Mouse (Mus musculus) MEL (cell line): ENCODE data around the gene Ccdc97.

Experiments used
- CTCF ChIP-seq, 3 experiments: IDR thresholded peaks in 2 of 3; conservative IDR thresholded peaks in 1 of 3; 2 replicates each; pipeline ENCODE4 v1.5.1; 2011 to 2012; ENCODE audit warnings: low read length in 3 of 3, low read depth in 2 of 3, mild to moderate bottlenecking in 2 of 3, improper control_type of control experiment in 1 of 3, inconsistent platforms in 1 of 3, mixed read lengths in 1 of 3, moderate library complexity in 1 of 3; ENCODE audit not compliant: control insufficient read depth in 1 of 3, insufficient read depth in 1 of 3, poor library complexity in 1 of 3, severe bottlenecking in 1 of 3
- MYB ChIP-seq: IDR thresholded peaks from 2 replicates; pipeline ENCODE4 v1.6.1; 2011; ENCODE audit warnings: mild to moderate bottlenecking, low read depth, low read length, improper control_type of control experiment
- POLR2A ChIP-seq, 2 experiments: IDR thresholded peaks; 2 replicates each; pipeline ENCODE4 v1.6.1; 2011 to 2012; ENCODE audit warnings: low read length in 2 of 2, mild to moderate bottlenecking in 2 of 2, control low read depth in 1 of 2, improper control_type of control experiment in 1 of 2, low read depth in 1 of 2, moderate library complexity in 1 of 2; ENCODE audit not compliant: control insufficient read depth in 1 of 2, insufficient read depth in 1 of 2, poor library complexity in 1 of 2
- ZKSCAN1 ChIP-seq: IDR thresholded peaks from 2 replicates; pipeline ENCODE4 v1.6.1; 2012; ENCODE audit warnings: low read depth, mild to moderate bottlenecking, inconsistent platforms, low read length, improper control_type of control experiment, moderate library complexity

DNA sequence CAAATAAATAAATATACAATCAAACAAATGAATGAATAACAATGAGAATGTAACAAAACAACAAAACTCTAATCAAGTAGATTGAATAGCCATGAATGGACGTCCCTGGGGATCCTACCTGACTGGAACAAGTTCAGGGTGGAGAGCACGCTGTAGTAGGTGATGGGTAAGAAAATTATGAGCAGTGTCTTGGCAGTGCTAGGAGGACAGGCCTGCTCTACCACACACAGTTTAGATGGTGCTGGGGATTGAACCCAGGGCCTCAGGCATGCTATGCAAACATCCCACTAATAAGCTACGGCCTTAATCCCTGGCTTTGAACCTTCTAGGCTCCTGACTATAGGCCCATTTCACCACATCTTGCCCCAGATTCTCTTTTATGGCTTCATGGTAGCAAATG lies 1.4 kb downstream of the Ccdc97 start:
- TF ChIP-seq MYB: 0 out of 2 replicates have a peak, but pooled peaks have one; percentile 0
- TF ChIP-seq CTCF (IDR thresholded peaks at IDR 0.05 in 2 of 3, conservative IDR thresholded peaks at IDR 0.05 in 1 of 3; ENCODE audit: control insufficient read depth in 1 of 3, insufficient read depth in 1 of 3, low read depth in 2 of 3, low read length in 3 of 3, poor library complexity in 1 of 3, severe bottlenecking in 1 of 3): no peak
- no peak for TF ChIP-seq ZKSCAN1
- no peak for TF ChIP-seq POLR2A (IDR thresholded peaks at IDR 0.05; ENCODE audit: control insufficient read depth in 1 of 2, insufficient read depth in 1 of 2, low read depth in 1 of 2, low read length in 2 of 2, poor library complexity in 1 of 2)
